Mouse (Mus musculus): Measurements from ENCODE around the gene Siglecg.

The Siglecg gene

DNA sequence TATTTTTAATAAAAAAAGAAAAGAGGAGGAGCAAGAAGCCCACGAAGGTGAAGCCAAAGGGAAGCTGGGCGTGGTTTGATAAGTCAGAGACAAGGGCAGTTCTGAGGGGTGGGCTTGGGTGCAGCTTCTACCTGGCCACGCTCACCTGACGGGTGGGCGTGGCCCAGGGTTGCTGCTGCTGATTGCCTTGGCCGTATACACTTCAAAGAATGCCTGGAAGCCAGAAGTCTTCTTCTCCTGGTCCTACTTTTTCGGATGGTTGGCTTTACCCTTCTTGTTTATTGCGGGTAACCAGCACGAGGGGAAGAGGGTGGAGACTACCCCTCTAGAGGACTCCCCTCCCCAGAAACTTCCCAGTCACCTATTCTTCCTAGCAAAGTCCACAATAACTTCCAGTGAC, 34.7 kb downstream of the Siglecg start:
- DNase-seq = no peak

DNA sequence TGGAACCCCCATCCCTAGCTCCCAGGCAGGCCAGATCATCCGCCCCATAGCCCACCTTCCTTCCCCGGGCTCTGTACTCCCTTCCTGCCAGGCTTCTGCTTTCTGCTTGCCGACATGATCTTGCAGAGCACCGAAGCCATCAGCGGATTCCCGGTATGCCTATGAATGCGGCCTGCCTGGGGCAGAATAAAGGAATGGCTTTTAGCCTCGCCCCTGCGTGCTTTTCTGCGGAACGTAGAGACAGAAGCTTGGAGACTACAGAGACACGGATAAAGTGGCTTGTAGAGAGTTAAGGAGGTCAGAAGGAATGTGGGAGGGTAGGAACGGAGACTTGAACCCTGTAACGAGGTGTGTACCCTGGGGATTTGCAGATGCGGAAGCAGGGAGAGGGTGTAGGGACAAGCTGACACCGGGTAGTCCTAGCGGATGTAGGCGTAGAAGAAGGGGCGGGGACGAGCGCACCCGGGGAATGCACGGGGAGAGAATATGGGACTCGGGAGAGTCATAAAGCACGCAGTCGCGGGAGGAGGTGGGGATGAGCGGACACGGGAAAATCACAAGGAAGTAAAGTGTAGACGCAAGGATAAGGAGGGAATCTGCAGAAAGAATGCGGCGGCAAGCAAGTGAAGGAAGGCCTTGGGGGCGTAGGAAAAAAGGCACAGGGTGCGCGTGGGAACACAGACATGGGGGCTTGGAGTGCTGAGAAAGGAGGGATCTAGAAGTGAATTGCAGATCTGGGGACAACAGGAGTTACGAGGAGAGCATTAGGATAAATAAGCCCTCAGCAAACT, 35.3 kb downstream of the Siglecg start:
- DNase-seq = peak; percentile 89 to 92

DNA sequence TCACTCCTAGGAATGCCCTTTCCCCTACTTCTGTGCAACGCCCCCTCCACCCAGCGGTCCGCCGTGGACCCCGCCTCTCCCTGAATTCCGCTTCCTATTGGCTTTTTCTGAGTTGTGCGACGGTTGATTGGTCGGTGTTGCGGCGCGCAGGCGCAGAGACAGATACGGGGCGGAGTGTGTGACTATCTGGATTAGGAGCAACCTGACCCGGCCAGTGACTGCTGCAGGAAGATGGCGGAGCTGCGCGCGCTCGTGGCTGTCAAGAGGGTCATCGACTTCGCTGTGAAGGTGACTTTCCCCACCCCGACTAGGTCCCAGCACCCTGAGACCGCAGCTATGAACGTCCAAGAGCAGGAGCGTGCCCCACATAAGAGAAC, 35.9 kb downstream of the Siglecg start, which contains the start of the genes Etfb and Gm45233:
TSS of gene Etfb (plus strand) at position 167 of the 377 bp plus-strand sequence.
TSS of gene Gm45233 (plus strand) at position 212 of the 377 bp plus-strand sequence.
- DNase-seq = peak; percentile 98

GRCm38 (mm10) chr7:43447801-43448200, 39.8 kb downstream of the Siglecg start:
- DNase-seq = peak in 1 of 2 experiments; percentile 38

DNA sequence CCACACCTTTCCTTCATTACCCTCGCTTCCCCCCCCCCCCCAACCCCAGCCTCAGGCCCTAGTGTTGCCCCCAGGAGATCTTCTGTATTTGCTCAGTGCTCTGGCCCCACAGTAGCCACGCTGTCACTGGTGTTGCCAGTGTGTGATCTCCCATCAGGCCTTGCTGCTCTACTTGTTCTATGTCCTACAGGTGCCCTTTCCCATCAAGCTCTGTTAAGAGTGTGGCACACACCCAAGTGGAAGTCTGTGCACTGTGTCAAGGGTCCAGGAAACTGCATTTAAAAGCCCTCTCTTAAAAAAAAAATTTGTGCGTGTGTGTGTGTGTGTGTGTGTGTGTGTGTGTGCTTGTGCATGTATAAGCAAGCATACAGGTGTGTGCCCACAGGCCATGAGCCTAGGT, 40.2 kb downstream of the Siglecg start:
- DNase-seq = peak in 1 of 2 experiments; percentile 35

DNA sequence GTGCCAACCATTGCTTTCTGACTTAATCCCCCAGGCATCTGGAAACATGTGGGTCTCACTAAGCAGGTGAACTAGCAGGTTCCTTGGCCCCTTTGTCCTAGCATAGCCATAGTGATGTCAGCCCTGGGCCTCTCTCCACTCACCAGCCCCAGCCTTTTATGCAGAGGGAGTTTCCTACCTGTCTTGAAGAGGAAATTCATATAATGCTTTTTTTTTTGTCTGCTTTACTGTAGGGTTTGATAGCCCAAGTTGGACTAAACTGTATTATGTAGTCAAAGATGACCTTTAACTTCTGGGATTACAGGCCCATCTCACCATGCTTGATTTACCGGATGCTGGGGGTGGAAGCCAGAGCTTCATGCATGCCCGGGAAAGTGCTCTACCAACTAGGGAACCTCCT, 41.8 kb downstream of the Siglecg start:
- no peak for DNase-seq

DNA sequence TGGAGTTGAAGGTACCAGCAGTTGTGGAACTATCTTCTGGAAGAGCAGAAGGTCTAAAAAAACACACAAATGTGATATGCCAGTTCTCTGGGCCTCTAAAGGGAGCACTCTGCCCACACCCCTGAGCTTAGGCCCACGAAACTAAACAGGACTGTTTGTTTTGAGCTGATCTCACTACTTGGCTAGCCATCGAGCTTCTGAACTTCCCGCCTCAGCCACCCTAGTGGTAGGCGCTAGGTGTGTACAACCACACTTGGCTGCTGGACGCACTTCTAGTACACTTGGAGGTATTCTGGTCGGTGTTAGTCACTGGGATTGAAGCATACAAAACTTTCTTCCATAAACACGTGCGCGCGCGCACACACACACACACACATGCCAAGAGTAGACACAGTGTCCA, 43.7 kb downstream of the Siglecg start:
- DNase-seq = peak in 1 of 2 experiments; percentile 54

GRCm38 (mm10) chr7:43452609-43453008, 44.6 kb downstream of the Siglecg start:
- no peak for DNase-seq

GRCm38 (mm10) chr7:43453599-43454355, 45.8 kb downstream of the Siglecg start:
- peak; percentile 57 to 72 for DNase-seq

GRCm38 (mm10) chr7:43454371-43454770, 46.4 kb downstream of the Siglecg start:
- DNase-seq = peak in 1 of 2 experiments; percentile 44

GRCm38 (mm10) chr7:43462851-43463250, 54.8 kb downstream of the Siglecg start, which contains the start of gene Vsig10l:
Gene Vsig10l, plus strand, starts transcription at chr7:43463151.
- no peak for DNase-seq

DNA sequence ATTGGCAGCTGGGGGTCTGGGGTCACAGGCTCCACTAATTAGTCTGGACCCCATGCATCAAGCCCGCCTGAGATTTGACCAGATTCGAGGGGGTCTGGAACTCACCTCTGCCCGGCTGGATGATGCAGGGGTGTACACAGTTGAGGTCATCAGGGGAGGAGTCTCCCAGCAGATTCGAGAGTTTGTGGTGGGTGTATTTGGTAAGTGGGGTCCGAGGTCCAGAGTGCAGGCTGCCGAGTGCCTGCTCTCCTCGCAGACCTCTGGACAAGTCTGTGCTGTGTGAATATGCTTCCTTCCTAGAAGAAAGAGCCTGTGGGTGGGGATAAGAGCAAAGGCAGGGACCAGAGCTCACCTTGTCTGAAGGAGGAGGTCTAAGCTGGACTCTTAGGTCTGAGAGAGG, 56.0 kb downstream of the Siglecg start:
- DNase-seq = no peak

GRCm38 (mm10) chr7:43464864-43465343, 56.9 kb downstream of the Siglecg start:
- DNase-seq = peak; percentile 21 to 25

GRCm38 (mm10) chr7:43465344-43466098, 57.5 kb downstream of the Siglecg start:
- peak; percentile 94 to 95 for DNase-seq

- DNase-seq = peak; percentile 81 to 88
These were observed 58.2 kb downstream of the Siglecg start for GRCm38 (mm10) chr7:43466099-43466694.

Data from lung, adult 18-20 months (tissue).